Mouse (Mus musculus) intestine, embryonic 16.5 days (tissue): ENCODE results near the gene Usp32. TPM values are rescaled to one million over a fixed set of nuclear protein-coding genes. Genes with fewer than 3 reads are reported as not detected.
A peak's percentile ranks its signal among the peaks of the same experiment; 100 is the strongest.
"Not testable (repeated sequence)": the region's sequence is repeated elsewhere in the genome, so short reads cannot be mapped to it uniquely, and the experiment has no call there.

Experiments
- ATAC-seq: fragments of 200-750 bp; cut with Nextera tagmentation; 2 replicates; pipeline ENCODE4 v1.8.0; 2017; ENCODE audit warnings: moderate TSS enrichment, moderate library complexity
- H3K27ac ChIP-seq: fragments of 300-500 bp; sonication (generic); 2 replicates; pipeline ENCODE4 v1.5.1; 2014; ENCODE audit warnings: mild to moderate bottlenecking, low read length
- H3K27me3 ChIP-seq: fragments of 300-500 bp; sonication (generic); replicated peaks from 2 replicates; pipeline ENCODE4 v1.6.1; 2014; ENCODE audit warnings: low read length, control low read depth, mixed read lengths; ENCODE audit not compliant: control insufficient read depth, insufficient read depth
- H3K36me3 ChIP-seq: fragments of 300-500 bp; sonication (generic); 2 replicates; pipeline ENCODE4 v1.6.1; 2014; ENCODE audit warnings: low read length, control low read depth; ENCODE audit not compliant: control insufficient read depth, insufficient read depth
- H3K4me1 ChIP-seq: fragments of 300-500 bp; sonication (generic); 2 replicates; pipeline ENCODE4 v1.6.1; 2014; ENCODE audit warnings: low read length, control low read depth, mixed read lengths; ENCODE audit not compliant: control insufficient read depth, insufficient read depth
- H3K4me2 ChIP-seq: fragments of 300-500 bp; sonication (generic); 2 replicates; pipeline ENCODE4 v1.6.1; 2014; ENCODE audit warnings: low read depth, low read length, control low read depth
- H3K4me3 ChIP-seq: fragments of 300-500 bp; sonication (generic); 2 replicates; pipeline ENCODE4 v1.5.1; 2014; ENCODE audit warnings: mild to moderate bottlenecking, low read length
- H3K9ac ChIP-seq: fragments of 300-500 bp; sonication (generic); 2 replicates; pipeline ENCODE4 v1.6.1; 2014; ENCODE audit warnings: low read depth, low read length
- H3K9me3 ChIP-seq: fragments of 300-500 bp; sonication (generic); 2 replicates; pipeline ENCODE4 v1.6.1; 2016; ENCODE audit warnings: low read length, control low read depth; ENCODE audit not compliant: control insufficient read depth
- WGBS: fragments of 180-500 bp; shearing (Covaris S2); extraction: QIAGEN DNeasy Blood & Tissue Kit; methylation state at CpG from one replicate; pipeline ENCODE4 v1.1.7; 2014; 5-methylcytosine and 5-hydroxymethylcytosine counted together
- polyA plus RNA-seq: library from polyadenylated mRNA; unstranded; fragments of >200 nt; fragmentation: Nextera tagmentation; extraction: Ambion mirVana; gene quantifications from 2 replicates; pipeline ENCODE4 v1.2.1, GENCODE M21; 2015

The Usp32 gene
- polyA plus RNA-seq, 1 experiment from 2014 or later = 3.9 TPM

- no peak overlapping the region; the same call in 1 of the 2 replicates for H3K4me2 ChIP-seq
- no peak overlapping the region for H3K27ac ChIP-seq
- no peaks in the 10 kb centered on the region for H3K9me3 ChIP-seq
- H3K4me3 ChIP-seq = no peak overlapping the region
- no peaks in the 10 kb centered on the region for H3K4me1 ChIP-seq
- no peaks in the 10 kb centered on the region for H3K27me3 ChIP-seq
- ATAC-seq = no peak
- H3K9ac ChIP-seq = no peak overlapping the region
- no peaks in the 10 kb centered on the region for H3K36me3 ChIP-seq
- 31% methylated on average over 2 of the region's 2 CpGs for WGBS
Measured at GRCm38 (mm10) chr11:85170833-85171232, 30.9 kb upstream of the Usp32 start.

GRCm38 (mm10) chr11:85170058-85170740, 30.2 kb upstream of the Usp32 start, which contains the start of gene 1700125H20Rik:
Gene 1700125H20Rik (plus strand): TSS chr11:85170404.
- Histone ChIP-seq H3K9ac (peak within 1 kb of the TSS; percentile 64), H3K27me3 (no peaks in the 10 kb centered on the region), H3K36me3 (no peaks in the 10 kb centered on the region), H3K4me3 (peak within 1 kb of the TSS; percentile 39), H3K9me3 (no peaks in the 10 kb centered on the region), H3K4me2 (peak within 1 kb of the TSS; percentile 68), H3K27ac (no peak within 1 kb of the TSS), H3K4me1 (no peaks in the 10 kb centered on the region)
- peak; percentile 94 for ATAC-seq
- WGBS = 10% methylated on average over 21 of the region's 21 CpGs

- WGBS = 69% methylated on average over 1 of the region's 1 CpGs
- H3K4me2 ChIP-seq = no peak overlapping the region
- H3K27ac ChIP-seq = no peak overlapping the region
- no peaks in the 10 kb centered on the region for H3K27me3 ChIP-seq
- no peaks in the 10 kb centered on the region for H3K36me3 ChIP-seq
- H3K9ac ChIP-seq = no peak overlapping the region
- no peak overlapping the region for H3K4me3 ChIP-seq
- no peaks in the 10 kb centered on the region for H3K9me3 ChIP-seq
- no peaks in the 10 kb centered on the region for H3K4me1 ChIP-seq
- no peak for ATAC-seq
Measured at GRCm38 (mm10) chr11:85167503-85167902, 27.5 kb upstream of the Usp32 start.

GRCm38 (mm10) chr11:85164371-85164770, 24.4 kb upstream of the Usp32 start:
- Histone ChIP-seq H3K9ac (no peak overlapping the region), H3K9me3 (no peaks in the 10 kb centered on the region), H3K4me1 (no peaks in the 10 kb centered on the region), H3K4me3 (no peak overlapping the region), H3K36me3 (no peaks in the 10 kb centered on the region), H3K27ac (no peak overlapping the region), H3K27me3 (no peaks in the 10 kb centered on the region), H3K4me2 (no peak overlapping the region)
- no peak for ATAC-seq

GRCm38 (mm10) chr11:85163014-85163413, 23.1 kb upstream of the Usp32 start:
- not testable (repeated sequence) for H3K36me3 ChIP-seq, H3K4me2 ChIP-seq, H3K27ac ChIP-seq, H3K9me3 ChIP-seq, H3K9ac ChIP-seq, ATAC-seq, H3K27me3 ChIP-seq, H3K4me3 ChIP-seq, H3K4me1 ChIP-seq
- 86% methylated on average over 1 of the region's 1 CpGs for WGBS

- H3K27me3 ChIP-seq = no peaks in the 10 kb centered on the region
- no peaks in the 10 kb centered on the region for H3K4me1 ChIP-seq
- no peak overlapping the region for H3K4me3 ChIP-seq
- no peaks in the 10 kb centered on the region for H3K9me3 ChIP-seq
- no peak overlapping the region for H3K4me2 ChIP-seq
- no peak overlapping the region for H3K27ac ChIP-seq
- H3K9ac ChIP-seq = no peak overlapping the region
- no peak for ATAC-seq
- no peaks in the 10 kb centered on the region for H3K36me3 ChIP-seq
- 60% methylated on average over 2 of the region's 2 CpGs for WGBS
Measured at GRCm38 (mm10) chr11:85157301-85157700, 17.3 kb upstream of the Usp32 start.

GRCm38 (mm10) chr11:85152256-85152930, 12.4 kb upstream of the Usp32 start:
- H3K4me3 ChIP-seq = no peak overlapping the region
- no peaks in the 10 kb centered on the region for H3K9me3 ChIP-seq
- no peak for ATAC-seq
- WGBS = 93% methylated on average over 2 of the region's 2 CpGs
- H3K27ac ChIP-seq = no peak overlapping the region
- H3K27me3 ChIP-seq = no peaks in the 10 kb centered on the region
- H3K4me1 ChIP-seq = no peaks in the 10 kb centered on the region
- H3K36me3 ChIP-seq = no peaks in the 10 kb centered on the region
- no peak overlapping the region for H3K4me2 ChIP-seq
- H3K9ac ChIP-seq = no peak overlapping the region

- WGBS = 1% methylated on average over 17 of the region's 17 CpGs
- ATAC-seq = no peak
Measured at GRCm38 (mm10) chr11:85138776-85139474, 1.0 kb downstream of the Usp32 start.

GRCm38 (mm10) chr11:85131542-85131941, 8.4 kb downstream of the Usp32 start:
- Histone ChIP-seq H3K4me2 (no peak overlapping the region), H3K9me3 (no peaks in the 10 kb centered on the region), H3K4me3 (no peak overlapping the region), H3K36me3 (no peaks in the 10 kb centered on the region), H3K9ac (no peak overlapping the region), H3K27ac (no peak overlapping the region), H3K4me1 (no peaks in the 10 kb centered on the region), H3K27me3 (no peaks in the 10 kb centered on the region)
- 0 out of 2 replicates have a peak, but pooled peaks have one; percentile 42 for ATAC-seq
- WGBS = 40% methylated on average over 2 of the region's 2 CpGs

More at GRCm38 (mm10) chr11:85138776-85139474, 1.0 kb downstream of the Usp32 start:
- Histone ChIP-seq H3K27ac (peak overlapping the region; percentile 76; the same call in 1 of the 2 replicates), H3K36me3 (no peaks in the 10 kb centered on the region), H3K9me3 (no peaks in the 10 kb centered on the region), H3K9ac (peak overlapping the region; percentile 85), H3K4me2 (peak overlapping the region; percentile 62), H3K4me3 (peak overlapping the region; percentile 85), H3K4me1 (peaks cover 3% of the 10 kb centered on the region), H3K27me3 (no peaks in the 10 kb centered on the region)
